Mouse (Mus musculus) left cerebral cortex, adult 8-10 months (tissue): Measurements from ENCODE around the gene Calcrl. TPM values are rescaled to one million over a fixed set of nuclear protein-coding genes. Genes with fewer than 3 reads are reported as not detected.
"Not testable (repeated sequence)": the region's sequence is repeated elsewhere in the genome, so short reads cannot be mapped to it uniquely, and the experiment has no call there.

Source experiments
- DNase-seq, 2 experiments: peaks; one replicate each; pipeline ENCODE4 v3.0.0; 2022; ENCODE audit warnings: low spot score in 2 of 2
- total RNA-seq, 4 experiments: library from RNA; stranded (reverse); gene quantifications; 2 replicates each; pipeline ENCODE4 v1.2.4; 2022

The Calcrl gene
- total RNA-seq, 4 experiments from 2014 or later: 6.5 to 8.9 (median 7.1) TPM

GRCm38 (mm10) chr2:84389075-84389474 is 36.1 kb downstream of the Calcrl start:
- no peak for DNase-seq

- not testable (repeated sequence) for DNase-seq
These were observed 36.7 kb downstream of the Calcrl start for GRCm38 (mm10) chr2:84388537-84388936.

GRCm38 (mm10) chr2:84388023-84388416 is 37.2 kb downstream of the Calcrl start:
- no peak for DNase-seq

GRCm38 (mm10) chr2:84387394-84388022 is 37.7 kb downstream of the Calcrl start:
- DNase-seq: no peak

- DNase-seq: no peak
These were observed 38.4 kb downstream of the Calcrl start for GRCm38 (mm10) chr2:84386563-84387393.

- no peak for DNase-seq
These were observed 40.1 kb downstream of the Calcrl start for GRCm38 (mm10) chr2:84384911-84385693.

- DNase-seq: no peak
These were observed 41.4 kb downstream of the Calcrl start for GRCm38 (mm10) chr2:84383828-84384227.

GRCm38 (mm10) chr2:84382556-84382955 is 42.7 kb downstream of the Calcrl start:
- no peak for DNase-seq

- DNase-seq: no peak
These were observed 43.2 kb downstream of the Calcrl start for GRCm38 (mm10) chr2:84381997-84382396.

GRCm38 (mm10) chr2:84380816-84381215 is 44.4 kb downstream of the Calcrl start:
- DNase-seq: no peak

- no peak for DNase-seq
These were observed 46.5 kb downstream of the Calcrl start for GRCm38 (mm10) chr2:84378678-84379077.

GRCm38 (mm10) chr2:84369256-84369655 is 56.0 kb downstream of the Calcrl start:
- DNase-seq: no peak

- DNase-seq: no peak
These were observed 58.5 kb downstream of the Calcrl start for GRCm38 (mm10) chr2:84366742-84367141.

- DNase-seq: no peak
These were observed 59.9 kb downstream of the Calcrl start for GRCm38 (mm10) chr2:84365266-84365665.

GRCm38 (mm10) chr2:84362779-84363719 is 62.2 kb downstream of the Calcrl start:
- no peak for DNase-seq

- DNase-seq: no peak
These were observed 66.4 kb downstream of the Calcrl start for GRCm38 (mm10) chr2:84358690-84359343.

- no peak for DNase-seq
These were observed 69.9 kb downstream of the Calcrl start for GRCm38 (mm10) chr2:84355281-84355680.

- DNase-seq: no peak
These were observed 77.8 kb downstream of the Calcrl start for GRCm38 (mm10) chr2:84347376-84347775.

GRCm38 (mm10) chr2:84343756-84344155 is 81.5 kb downstream of the Calcrl start:
- DNase-seq: no peak

- no peak for DNase-seq
These were observed 87.3 kb downstream of the Calcrl start for GRCm38 (mm10) chr2:84337774-84338450.
